Mouse (Mus musculus) adrenal gland, adult (tissue): ENCODE data around the gene Kcnh1.
A peak's percentile ranks its signal among the peaks of the same experiment; 100 is the strongest.

Experiments
- DNase-seq, 2 experiments: peaks; one replicate each; pipeline ENCODE4 v3.0.0; 2022 to 2023; ENCODE audit warnings: low spot score in 1 of 2; ENCODE audit not compliant: inconsistent age in 2 of 2

Gene Kcnh1

DNA sequence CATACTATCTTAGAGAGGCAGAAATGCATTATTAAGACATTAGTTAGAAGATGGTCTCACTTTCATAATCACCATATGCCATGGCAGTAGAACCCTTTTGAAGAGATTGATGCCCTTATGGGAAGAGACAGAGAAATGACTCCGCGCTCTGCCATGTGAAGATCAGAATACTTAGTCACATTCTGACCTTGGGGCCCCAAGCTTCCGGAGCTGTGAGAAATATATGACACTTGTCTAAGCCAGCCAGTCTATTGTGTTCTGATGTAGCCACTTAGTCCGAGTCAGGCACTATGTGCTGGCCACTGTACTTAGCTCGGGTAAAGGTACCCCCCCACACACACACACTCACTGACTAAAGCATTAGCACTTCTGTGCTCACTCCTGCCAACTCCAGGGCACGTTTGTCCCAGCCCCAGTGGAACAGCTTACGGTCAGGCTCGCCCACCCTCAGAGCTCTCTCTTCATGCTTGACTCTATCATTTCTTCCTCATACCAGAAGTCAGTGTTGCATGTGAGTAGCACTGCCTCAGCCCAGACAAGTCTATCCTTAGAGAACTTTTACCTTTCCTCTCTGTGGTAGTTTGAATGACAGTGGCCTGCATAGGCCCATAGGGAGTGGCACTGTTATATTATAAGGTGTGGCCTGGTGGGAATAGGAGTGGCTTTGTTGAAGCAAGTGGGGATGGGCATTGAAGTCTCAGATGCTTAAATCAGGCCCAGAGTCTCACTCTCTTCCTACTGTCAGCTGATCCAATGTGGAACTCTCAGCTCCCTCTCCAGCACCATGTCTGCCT is 212.5 kb downstream of the Kcnh1 start:
- DNase-seq = peak; percentile 56 to 68

DNA sequence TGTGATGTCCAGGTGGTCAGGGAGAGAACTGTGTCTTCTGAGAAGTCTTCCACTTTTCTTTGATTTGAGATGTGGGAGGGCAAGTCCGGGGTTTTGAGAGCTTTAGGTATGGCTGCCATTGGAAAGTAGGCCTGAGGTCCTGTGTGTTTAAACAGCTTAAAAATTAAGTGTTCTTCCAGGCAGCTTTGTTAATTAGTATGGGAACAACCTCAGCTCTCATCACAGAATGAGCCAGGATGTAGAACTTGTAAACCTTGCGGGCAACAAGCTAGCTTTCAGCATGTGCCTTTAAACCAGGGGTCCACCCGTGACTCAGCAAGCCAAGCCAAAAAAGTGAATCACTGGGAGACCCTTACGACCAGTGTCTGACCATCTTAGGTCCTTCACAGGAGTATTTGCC is 214.6 kb downstream of the Kcnh1 start:
- DNase-seq = no peak

DNA sequence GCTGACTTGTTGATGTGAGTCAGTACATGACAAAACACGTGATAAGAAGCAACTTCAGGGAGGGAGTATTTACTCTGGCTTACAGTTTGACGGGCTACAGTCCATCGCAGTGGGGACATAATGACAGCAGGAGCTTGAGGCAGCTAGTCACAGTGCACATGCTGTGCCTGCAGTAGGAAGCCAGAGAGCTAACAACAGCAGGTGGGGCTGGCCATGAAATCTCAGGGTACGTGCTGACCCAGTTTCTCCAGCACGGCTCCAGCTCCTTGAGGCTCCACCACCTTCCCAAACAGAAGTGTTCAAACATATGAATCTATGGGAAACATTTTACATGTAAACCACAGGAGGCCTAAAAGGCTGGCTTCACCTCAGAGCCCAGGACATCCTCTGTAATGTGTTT is 216.0 kb downstream of the Kcnh1 start:
- no peak for DNase-seq

DNA sequence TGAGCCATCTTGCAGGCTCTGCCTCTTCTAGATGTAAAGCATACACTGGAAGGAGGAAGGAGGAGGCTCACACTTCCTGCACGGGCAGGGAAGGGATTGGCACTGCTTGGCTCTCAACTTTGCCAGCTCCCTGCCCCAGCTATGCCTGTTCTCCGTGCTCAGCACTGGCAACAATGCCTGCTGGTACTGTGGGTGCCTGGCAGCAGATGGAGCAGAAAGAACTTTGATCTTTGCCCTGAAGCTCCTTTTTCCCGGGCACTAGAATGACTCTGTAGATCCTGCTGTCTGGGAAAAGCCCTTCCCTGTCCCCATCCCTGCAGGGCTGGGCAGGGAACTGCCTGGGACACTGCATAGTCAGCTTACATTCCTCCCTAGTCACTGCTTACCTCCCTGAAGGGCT is 225.2 kb downstream of the Kcnh1 start:
- peak in 1 of 2 experiments; percentile 18 for DNase-seq

DNA sequence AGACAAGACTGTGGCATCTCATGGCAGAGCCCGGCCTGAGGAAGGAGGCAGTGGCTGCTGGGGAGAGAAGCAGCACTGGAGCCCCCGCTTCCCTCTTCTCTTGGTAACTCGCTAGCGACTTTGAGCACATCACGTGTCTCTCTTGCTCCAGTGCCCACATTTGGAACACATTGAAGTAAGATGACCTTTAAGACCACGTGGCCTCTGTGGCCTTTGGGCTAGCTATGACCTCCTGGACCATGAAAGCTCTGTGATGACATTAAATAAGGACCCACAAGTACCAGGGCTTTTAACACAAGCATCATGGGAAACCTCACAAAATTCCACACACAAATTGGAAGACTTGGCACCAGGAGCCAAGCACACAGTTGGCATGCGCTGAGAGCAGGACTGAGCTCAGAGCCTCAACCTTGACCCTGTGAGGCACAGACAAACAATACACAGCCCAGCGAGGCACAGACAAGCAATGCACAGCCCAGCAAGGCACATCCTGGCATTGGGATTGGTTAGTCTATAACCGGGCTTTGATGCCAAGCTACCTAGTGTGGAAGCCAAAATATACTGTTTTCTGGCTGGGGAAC is 225.8 kb downstream of the Kcnh1 start:
- DNase-seq = peak; percentile 40 to 68

- DNase-seq = no peak
Measured at GRCm38 (mm10) chr1:192419176-192419575, 228.6 kb downstream of the Kcnh1 start.

- DNase-seq = no peak
Measured at GRCm38 (mm10) chr1:192421377-192422166, 231.0 kb downstream of the Kcnh1 start.

DNA sequence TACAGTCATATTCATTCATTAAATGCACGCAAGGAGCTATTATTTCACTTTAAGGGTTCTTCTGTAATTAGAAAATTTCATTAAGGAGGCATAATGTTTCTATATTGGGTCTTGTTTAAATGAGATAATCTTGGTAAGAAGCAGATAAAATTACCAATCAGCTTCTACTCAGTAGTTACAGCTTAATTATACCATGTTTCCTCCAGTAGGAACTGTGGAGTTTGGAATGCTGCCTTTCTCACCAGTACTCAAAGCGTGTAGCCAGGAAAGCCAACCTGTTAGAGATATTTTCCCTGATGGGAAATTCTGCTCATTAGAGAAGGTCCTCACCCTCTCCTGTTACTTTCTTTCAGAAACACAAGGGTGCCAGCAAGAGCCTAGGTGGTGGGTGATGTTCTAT is 240.8 kb downstream of the Kcnh1 start:
- DNase-seq = no peak

DNA sequence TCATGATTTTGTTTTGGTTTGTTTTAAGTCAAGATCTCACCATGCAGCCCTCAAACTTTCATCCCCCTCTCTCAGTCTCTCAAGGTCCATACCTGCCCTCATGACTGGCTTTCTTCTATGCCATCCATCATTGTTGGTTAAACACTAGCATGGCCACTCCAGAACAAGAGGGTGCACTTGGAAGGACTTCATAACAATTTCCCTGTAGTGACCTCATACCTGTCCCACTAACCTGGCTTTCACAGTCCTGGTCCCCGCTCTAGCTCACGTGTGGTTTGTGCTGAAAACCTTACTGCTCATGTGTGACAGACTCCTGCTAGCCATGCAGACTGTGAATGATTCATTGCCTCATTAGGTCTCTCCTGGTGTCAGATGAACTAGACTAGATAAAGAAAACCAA is 244.9 kb downstream of the Kcnh1 start:
- no peak for DNase-seq

DNA sequence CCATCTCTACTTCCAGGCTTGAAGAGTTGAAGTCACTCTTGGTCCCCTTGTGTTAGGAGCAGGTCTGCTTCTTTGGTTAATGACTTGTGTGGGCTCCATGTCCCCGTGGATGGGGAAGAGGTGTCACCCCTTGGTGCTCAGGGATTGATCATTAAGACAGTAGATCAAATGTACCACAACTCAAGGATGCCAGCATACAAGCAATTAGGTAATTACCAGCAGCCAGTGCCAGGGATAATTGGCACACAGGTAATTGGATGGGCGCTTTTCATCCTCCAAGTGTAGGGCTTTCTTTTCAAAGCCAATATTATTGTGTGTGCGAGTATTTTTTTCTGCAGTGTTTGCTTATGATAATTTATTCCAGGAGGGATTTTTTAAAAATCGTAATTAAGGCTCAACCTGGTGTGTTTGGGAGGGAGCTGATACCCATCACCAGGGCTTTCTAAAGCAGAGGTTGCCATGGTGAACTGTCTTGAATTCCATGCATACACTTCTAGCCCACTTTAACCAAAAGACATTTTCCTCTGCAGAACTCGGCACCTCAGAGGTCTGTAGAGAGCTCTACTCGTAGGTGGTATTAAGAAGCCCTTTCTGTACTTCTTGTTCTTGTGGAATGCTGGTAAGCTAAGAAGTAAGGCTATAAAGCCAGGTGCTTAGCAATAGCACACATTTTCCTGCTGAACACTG is 248.7 kb downstream of the Kcnh1 start:
- no peak for DNase-seq

DNA sequence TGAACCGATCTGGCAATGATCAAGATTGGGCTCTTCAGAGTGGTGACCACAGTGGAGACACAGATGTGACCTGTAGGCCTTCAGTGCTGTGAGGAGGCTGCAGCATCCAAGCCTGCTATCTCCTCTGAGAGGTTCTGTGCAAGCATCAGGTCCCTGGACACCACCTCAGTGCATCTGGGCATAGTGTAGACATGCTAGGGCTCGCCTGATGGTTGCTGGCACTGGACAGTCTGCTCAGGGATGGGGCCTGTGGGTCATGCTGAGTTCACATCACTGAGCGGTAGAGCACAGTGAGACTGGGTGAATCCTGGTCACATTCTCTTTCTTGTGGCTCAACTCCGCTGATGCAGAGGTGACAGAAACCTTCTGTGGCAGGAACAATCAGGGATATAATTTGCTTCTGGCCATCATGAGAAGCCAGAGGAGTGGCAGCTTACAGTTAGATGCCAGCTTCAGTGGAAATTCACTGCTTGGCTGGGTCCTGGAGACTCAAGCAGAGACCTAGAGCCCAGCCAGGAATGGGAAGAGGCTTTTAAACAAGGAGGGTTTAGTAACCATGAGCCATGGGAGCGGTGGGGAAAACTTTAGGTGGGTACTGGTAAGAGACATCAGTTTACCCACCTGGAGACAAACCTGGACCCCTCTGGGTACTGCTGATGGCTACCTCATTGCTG is 252.3 kb downstream of the Kcnh1 start:
- no peak for DNase-seq

- DNase-seq = peak in 1 of 2 experiments; percentile 32
Measured at GRCm38 (mm10) chr1:192443998-192444657, 253.6 kb downstream of the Kcnh1 start.

GRCm38 (mm10) chr1:192444658-192445447 is 254.3 kb downstream of the Kcnh1 start:
- DNase-seq = peak in 1 of 2 experiments; percentile 18

GRCm38 (mm10) chr1:192446158-192446557 is 255.6 kb downstream of the Kcnh1 start:
- DNase-seq = no peak

GRCm38 (mm10) chr1:192447666-192448065 is 257.1 kb downstream of the Kcnh1 start:
- DNase-seq = no peak

- DNase-seq = no peak
Measured at GRCm38 (mm10) chr1:192448512-192448911, 257.9 kb downstream of the Kcnh1 start.

DNA sequence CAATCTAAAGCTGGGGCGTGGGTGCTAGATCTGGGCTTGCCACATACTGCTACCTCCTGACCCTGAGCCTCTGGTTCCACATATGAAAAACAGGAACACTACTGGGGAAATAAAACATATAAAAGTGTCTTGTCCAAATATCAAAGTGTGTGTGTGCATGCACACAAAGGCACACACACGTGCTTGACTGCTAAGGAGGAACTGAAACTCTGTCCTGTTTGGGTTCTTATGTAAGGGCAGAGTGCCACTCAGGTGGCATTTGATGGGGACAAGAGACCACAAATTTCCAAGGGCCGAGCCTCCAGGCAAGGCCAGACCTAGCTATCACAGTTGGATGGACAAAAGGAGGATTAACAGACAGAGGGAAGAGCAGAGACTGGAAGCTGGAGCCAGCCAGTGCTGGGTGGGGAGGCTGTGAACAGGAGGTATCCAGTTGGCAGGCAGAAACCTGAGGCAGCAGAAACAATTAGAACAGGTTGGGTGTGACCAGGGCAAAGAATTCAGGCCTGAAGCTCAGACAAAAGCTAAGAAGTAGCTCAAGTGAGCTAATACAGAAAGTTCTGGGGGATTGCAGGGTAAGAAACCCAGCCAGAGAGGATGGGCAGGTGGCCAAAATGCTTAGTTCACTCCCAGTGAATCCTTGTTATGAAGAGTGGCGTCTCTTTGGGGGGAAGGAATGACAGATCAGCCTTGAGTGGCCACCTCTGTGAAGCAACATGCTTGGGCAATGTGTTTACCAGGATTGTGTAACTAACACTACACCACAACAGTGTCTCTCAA is 259.2 kb downstream of the Kcnh1 start:
- DNase-seq = peak in 1 of 2 experiments; percentile 47

- DNase-seq = no peak
Measured at GRCm38 (mm10) chr1:192450425-192450824, 259.9 kb downstream of the Kcnh1 start.

- no peak for DNase-seq
Measured at GRCm38 (mm10) chr1:192451722-192452121, 261.1 kb downstream of the Kcnh1 start.
